Mouse (Mus musculus) right cerebral cortex, postnatal 4 days (tissue): ENCODE data around the gene Neurl2.
A peak's percentile ranks its signal among the peaks of the same experiment; 100 is the strongest.

Experiments
- DNase-seq: peaks from one replicate; pipeline ENCODE4 v3.0.0-alpha.2; 2022

Gene Neurl2

DNA sequence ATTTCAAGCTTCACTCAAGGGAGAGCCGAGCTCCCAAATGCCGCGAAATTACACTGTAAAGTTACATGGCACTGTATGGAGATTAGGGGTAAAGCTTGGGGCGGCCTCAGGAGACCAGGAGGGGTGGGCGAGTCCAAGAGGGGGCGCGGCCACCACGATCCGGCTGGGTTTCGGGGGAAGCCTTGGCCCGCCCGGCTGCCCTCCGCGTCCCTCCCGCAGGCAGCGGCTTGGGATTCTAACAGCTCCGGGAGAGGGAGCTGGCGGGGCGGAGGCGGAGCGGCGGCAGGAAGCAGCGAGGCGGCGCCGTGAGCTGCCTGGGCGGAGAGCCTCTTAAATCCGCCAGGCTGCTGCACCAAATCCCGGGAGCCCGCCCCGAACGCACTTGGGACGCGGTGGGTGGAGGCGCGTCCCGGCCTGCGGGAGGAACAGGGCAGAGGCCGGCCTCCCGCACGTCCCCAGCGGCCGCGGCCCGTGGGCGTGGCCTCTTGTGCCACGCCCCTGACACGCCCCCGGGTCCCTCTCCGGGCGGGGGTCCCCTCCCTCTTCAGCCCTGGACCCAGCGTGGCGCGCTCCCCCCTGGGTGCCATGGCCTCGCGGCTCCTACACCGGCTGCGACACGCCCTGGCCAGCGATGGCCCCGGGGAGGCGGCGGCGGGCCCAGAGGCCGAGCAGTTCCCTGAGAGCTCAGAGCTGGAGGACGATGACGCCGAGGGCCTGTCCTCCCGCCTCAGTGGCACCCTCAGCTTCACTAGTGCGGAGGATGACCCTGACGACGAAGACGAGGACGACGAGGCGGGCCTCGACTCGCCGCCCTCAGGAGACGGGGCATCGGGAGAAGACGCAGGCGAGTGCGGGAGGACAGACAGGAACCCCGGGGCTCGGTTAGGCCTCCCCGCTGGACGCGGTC is 47.5 kb downstream of the Neurl2 start, which contains the start of gene Snx21:
Gene Snx21, plus strand, starts transcription at position 343 of the 907 bp plus-strand sequence.
- peak; percentile 77 for DNase-seq

DNA sequence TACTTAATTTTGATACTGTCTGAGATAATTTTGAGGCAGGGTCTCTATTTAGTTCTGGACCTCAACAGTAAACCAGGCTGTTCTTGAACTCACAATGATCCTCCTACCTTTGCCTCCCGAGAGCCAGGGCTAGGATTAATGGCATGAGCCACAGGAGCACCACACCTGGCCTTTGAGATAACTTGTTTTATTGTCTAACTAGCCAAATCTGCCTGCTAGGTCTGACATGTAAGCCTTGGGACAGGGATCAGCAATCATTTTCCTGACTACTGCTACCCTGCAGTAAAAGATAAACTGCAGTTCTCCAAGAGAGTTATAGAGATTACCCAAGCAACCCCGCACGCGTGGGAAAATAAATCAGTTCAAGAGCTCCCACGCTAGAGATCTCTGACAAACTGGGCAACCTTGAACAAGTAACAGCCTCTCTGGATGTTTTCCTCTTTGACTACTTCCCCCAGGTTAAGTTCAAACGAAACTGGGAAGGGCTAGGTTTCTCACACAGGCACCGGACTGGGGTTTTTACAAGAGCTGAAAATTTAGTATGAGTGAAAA is 48.3 kb downstream of the Neurl2 start:
- no peak for DNase-seq

DNA sequence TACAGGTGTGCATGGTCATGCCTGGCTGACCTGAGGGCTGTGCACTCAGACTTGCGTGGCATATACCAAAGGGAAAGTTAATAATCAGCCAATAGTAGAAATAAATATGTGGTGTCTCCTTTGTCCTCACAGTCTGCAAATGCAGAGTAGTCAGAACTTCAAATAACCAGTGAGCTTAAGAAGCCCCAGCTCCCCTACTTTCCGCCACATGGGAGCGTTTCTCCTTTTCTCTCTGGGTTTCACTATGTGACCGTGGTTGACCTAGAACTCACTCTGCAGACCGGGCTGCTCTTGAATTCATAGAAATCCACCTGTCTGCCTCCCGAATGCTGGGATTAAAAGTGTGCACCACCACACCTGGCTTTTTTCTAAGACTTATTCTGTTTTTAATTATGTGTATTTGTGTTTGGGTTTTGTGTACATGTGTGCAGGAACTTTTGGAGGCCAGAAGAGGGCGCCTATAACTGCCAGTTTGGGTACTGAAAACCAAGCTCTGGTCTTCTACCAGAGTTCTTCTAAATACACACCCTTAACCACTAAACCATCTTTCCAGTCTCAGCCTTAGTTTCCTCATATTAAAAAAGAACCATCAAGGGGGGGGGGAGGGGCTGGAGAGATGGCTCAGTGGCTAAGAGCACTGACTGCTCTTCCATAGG is 49.2 kb downstream of the Neurl2 start:
- DNase-seq, result no peak

DNA sequence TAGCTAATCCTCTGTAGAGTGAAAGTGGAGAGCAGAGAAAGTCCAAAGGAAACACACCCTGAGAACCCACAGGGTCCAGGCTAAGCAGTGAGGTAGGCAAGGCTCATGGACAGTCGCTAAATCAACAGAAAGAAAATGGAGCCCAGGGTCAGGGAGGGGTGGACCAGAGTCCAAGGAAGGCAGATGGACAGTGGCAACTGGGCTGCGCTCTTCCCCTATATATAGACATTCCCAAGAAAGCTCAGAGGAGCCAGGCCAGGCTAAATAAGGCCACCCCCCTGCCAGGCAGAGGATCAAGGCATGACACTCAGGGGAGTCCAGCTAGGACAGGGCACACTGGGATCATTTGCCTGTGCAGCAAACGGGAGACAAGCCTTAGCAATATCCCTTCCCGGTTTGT is 51.4 kb downstream of the Neurl2 start:
- no peak for DNase-seq
